Mouse (Mus musculus) spleen, postnatal 10 days (tissue): ENCODE results near the gene Cpsf6.
A peak's percentile ranks its signal among the peaks of the same experiment; 100 is the strongest.

Source experiments
- DNase-seq, 2 experiments: peaks; one replicate each; pipeline ENCODE4 v3.0.0; 2021 to 2022; ENCODE audit warnings: low spot score in 2 of 2

Gene Cpsf6

GRCm38 (mm10) chr10:117337946-117338345, 41.9 kb downstream of the Cpsf6 start:
- DNase-seq = no peak

GRCm38 (mm10) chr10:117335649-117336048, 44.2 kb downstream of the Cpsf6 start:
- no peak for DNase-seq

- DNase-seq = peak in 1 of 2 experiments; percentile 58
Measured at GRCm38 (mm10) chr10:117330521-117330920, 49.3 kb downstream of the Cpsf6 start.

- DNase-seq = peak in 1 of 2 experiments; percentile 42
Measured at GRCm38 (mm10) chr10:117323782-117324181, 56.0 kb downstream of the Cpsf6 start.

GRCm38 (mm10) chr10:117322630-117323029, 57.2 kb downstream of the Cpsf6 start:
- no peak for DNase-seq

- no peak for DNase-seq
Measured at GRCm38 (mm10) chr10:117320571-117320981, 59.2 kb downstream of the Cpsf6 start.

- DNase-seq = no peak
Measured at GRCm38 (mm10) chr10:117316391-117316790, 63.4 kb downstream of the Cpsf6 start.

GRCm38 (mm10) chr10:117313133-117313532, 66.7 kb downstream of the Cpsf6 start:
- no peak for DNase-seq

GRCm38 (mm10) chr10:117312168-117312567, 67.6 kb downstream of the Cpsf6 start:
- no peak for DNase-seq

GRCm38 (mm10) chr10:117304371-117304770, 75.4 kb downstream of the Cpsf6 start:
- DNase-seq = no peak

- DNase-seq = no peak
Measured at GRCm38 (mm10) chr10:117301688-117302087, 78.1 kb downstream of the Cpsf6 start.

- no peak for DNase-seq
Measured at GRCm38 (mm10) chr10:117299901-117300520, 79.8 kb downstream of the Cpsf6 start.

GRCm38 (mm10) chr10:117299106-117299505, 80.7 kb downstream of the Cpsf6 start:
- DNase-seq = no peak

- DNase-seq = no peak
Measured at GRCm38 (mm10) chr10:117298336-117298735, 81.5 kb downstream of the Cpsf6 start.
